Mouse (Mus musculus) cerebellum, adult 2 months (tissue): ENCODE measurements around the gene March10. TPM values are rescaled to one million over a fixed set of nuclear protein-coding genes. Genes with fewer than 3 reads are reported as not detected.

Experiments
- DNase-seq, 2 experiments: peaks; one replicate each; pipeline ENCODE4 v3.0.0; 2021
- H3K27ac ChIP-seq: fragments of 200-500 bp; 2 replicates; pipeline ENCODE4 v1.5.1; 2012; ENCODE audit warnings: low read length, control low read depth, inconsistent platforms; ENCODE audit not compliant: insufficient read depth
- H3K27me3 ChIP-seq: fragments of 200-500 bp; 2 replicates; pipeline ENCODE4 v1.6.1; 2012; ENCODE audit warnings: inconsistent platforms, mild to moderate bottlenecking, low read length, moderate library complexity; ENCODE audit not compliant: control insufficient read depth, insufficient read depth
- H3K4me1 ChIP-seq: fragments of 200-500 bp; 2 replicates; pipeline ENCODE4 v1.6.1; 2011; ENCODE audit warnings: low read length; ENCODE audit not compliant: control insufficient read depth, insufficient read depth
- H3K4me3 ChIP-seq: fragments of 200-500 bp; replicated peaks from 2 replicates; pipeline ENCODE3; 2011; ENCODE audit warnings: mild to moderate bottlenecking, low read depth, low read length, control low read depth; ENCODE audit not compliant: insufficient read depth
- CTCF ChIP-seq: fragments of 200-500 bp; IDR thresholded peaks from 2 replicates; pipeline ENCODE4 v1.5.1; 2011; ENCODE audit warnings: low read depth, mild to moderate bottlenecking, control low read depth, low read length, moderate library complexity, borderline replicate concordance; ENCODE audit not compliant: insufficient read depth
- POLR2A ChIP-seq: fragments of 200-500 bp; IDR thresholded peaks from 2 replicates; pipeline ENCODE4 v1.6.1; 2011; ENCODE audit warnings: low read length, control low read depth, borderline replicate concordance; ENCODE audit not compliant: insufficient read depth
- WGBS: fragments of 180-500 bp; shearing (Covaris S2); methylation state at CpG from one replicate; pipeline ENCODE4 v1.1.7; 2018; 5-methylcytosine and 5-hydroxymethylcytosine counted together
- polyA plus RNA-seq: library from polyadenylated mRNA; depleted of rRNA; stranded (reverse); fragments of >200 nt; gene quantifications from 2 replicates; pipeline ENCODE4 v1.2.3, GENCODE M21; 2012

Gene March10
- polyA plus RNA-seq, 1 experiment, result 0.39 TPM

- H3K27me3 ChIP-seq, result no peaks in the 10 kb centered on the region; the same call in 1 of the 2 replicates
These were observed 35.9 kb upstream of the March10 start for GRCm38 (mm10) chr11:105492392-105492791.

GRCm38 (mm10) chr11:105490971-105491370 lies 34.4 kb upstream of the March10 start:
- DNase-seq, result no peak
- WGBS, result 73% methylated on average over 5 of the region's 5 CpGs
- no peak overlapping the region for H3K4me3 ChIP-seq

More at GRCm38 (mm10) chr11:105492392-105492791, 35.9 kb upstream of the March10 start:
- WGBS, result 79% methylated on average over 4 of the region's 4 CpGs
- no peak overlapping the region for H3K27ac ChIP-seq
- H3K4me3 ChIP-seq, result no peak overlapping the region
- H3K4me1 ChIP-seq, result no peaks in the 10 kb centered on the region
- TF ChIP-seq CTCF (no peak), POLR2A (no peak)
- no peak for DNase-seq

GRCm38 (mm10) chr11:105485412-105485811 lies 28.9 kb upstream of the March10 start:
- TF ChIP-seq POLR2A (no peak), CTCF (no peak)
- Histone ChIP-seq H3K4me1 (no peaks in the 10 kb centered on the region), H3K27ac (no peak overlapping the region), H3K4me3 (no peak overlapping the region), H3K27me3 (no peaks in the 10 kb centered on the region)
- 76% methylated on average over 6 of the region's 6 CpGs for WGBS
- DNase-seq, result no peak

More at GRCm38 (mm10) chr11:105490971-105491370, 34.4 kb upstream of the March10 start:
- Histone ChIP-seq H3K4me1 (no peaks in the 10 kb centered on the region), H3K27ac (no peak overlapping the region), H3K27me3 (no peaks in the 10 kb centered on the region)
- no peak for TF ChIP-seq CTCF

GRCm38 (mm10) chr11:105484993-105485392 lies 28.5 kb upstream of the March10 start:
- TF ChIP-seq POLR2A (no peak), CTCF (no peak)
- DNase-seq, result no peak
- WGBS, result 70% methylated on average over 6 of the region's 6 CpGs
- H3K27ac ChIP-seq, result no peak overlapping the region
- no peaks in the 10 kb centered on the region for H3K27me3 ChIP-seq
- H3K4me3 ChIP-seq, result no peak overlapping the region
- H3K4me1 ChIP-seq, result no peaks in the 10 kb centered on the region

- Histone ChIP-seq H3K27ac (no peak overlapping the region), H3K27me3 (no peaks in the 10 kb centered on the region), H3K4me3 (no peak overlapping the region), H3K4me1 (no peaks in the 10 kb centered on the region)
- TF ChIP-seq POLR2A (no peak), CTCF (no peak)
- 57% methylated on average over 2 of the region's 2 CpGs for WGBS
- DNase-seq, result no peak
These were observed 26.2 kb upstream of the March10 start for GRCm38 (mm10) chr11:105482747-105483146.

- Histone ChIP-seq H3K4me3 (no peak overlapping the region), H3K27ac (no peak overlapping the region), H3K4me1 (no peaks in the 10 kb centered on the region), H3K27me3 (no peaks in the 10 kb centered on the region)
- TF ChIP-seq CTCF (no peak), POLR2A (no peak)
- WGBS, result 63% methylated on average over 2 of the region's 2 CpGs
- peak in 1 of 2 experiments; percentile 5 for DNase-seq
These were observed 18.2 kb upstream of the March10 start for GRCm38 (mm10) chr11:105474746-105475145.

GRCm38 (mm10) chr11:105474352-105474736 lies 17.8 kb upstream of the March10 start:
- no peaks in the 10 kb centered on the region for H3K27me3 ChIP-seq
- TF ChIP-seq CTCF (no peak), POLR2A (no peak)
- DNase-seq, result no peak
- H3K4me3 ChIP-seq, result no peak overlapping the region
- H3K27ac ChIP-seq, result no peak overlapping the region
- 49% methylated on average over 6 of the region's 6 CpGs for WGBS
- no peaks in the 10 kb centered on the region for H3K4me1 ChIP-seq

- Histone ChIP-seq H3K4me3 (no peak overlapping the region), H3K4me1 (no peaks in the 10 kb centered on the region), H3K27me3 (no peaks in the 10 kb centered on the region), H3K27ac (no peak overlapping the region)
- DNase-seq, result no peak
- TF ChIP-seq CTCF (no peak), POLR2A (no peak)
- WGBS, result 54% methylated on average over 5 of the region's 5 CpGs
These were observed 17.3 kb upstream of the March10 start for GRCm38 (mm10) chr11:105473716-105474351.

GRCm38 (mm10) chr11:105472610-105473009 lies 16.1 kb upstream of the March10 start:
- Histone ChIP-seq H3K27me3 (no peaks in the 10 kb centered on the region), H3K4me1 (no peaks in the 10 kb centered on the region), H3K4me3 (no peak overlapping the region), H3K27ac (no peak overlapping the region)
- 89% methylated on average over 4 of the region's 4 CpGs for WGBS
- TF ChIP-seq CTCF (no peak), POLR2A (no peak)
- no peak for DNase-seq
